8 mouse cellular contexts compared by ENCODE assay signal in the genomic region with DNA sequence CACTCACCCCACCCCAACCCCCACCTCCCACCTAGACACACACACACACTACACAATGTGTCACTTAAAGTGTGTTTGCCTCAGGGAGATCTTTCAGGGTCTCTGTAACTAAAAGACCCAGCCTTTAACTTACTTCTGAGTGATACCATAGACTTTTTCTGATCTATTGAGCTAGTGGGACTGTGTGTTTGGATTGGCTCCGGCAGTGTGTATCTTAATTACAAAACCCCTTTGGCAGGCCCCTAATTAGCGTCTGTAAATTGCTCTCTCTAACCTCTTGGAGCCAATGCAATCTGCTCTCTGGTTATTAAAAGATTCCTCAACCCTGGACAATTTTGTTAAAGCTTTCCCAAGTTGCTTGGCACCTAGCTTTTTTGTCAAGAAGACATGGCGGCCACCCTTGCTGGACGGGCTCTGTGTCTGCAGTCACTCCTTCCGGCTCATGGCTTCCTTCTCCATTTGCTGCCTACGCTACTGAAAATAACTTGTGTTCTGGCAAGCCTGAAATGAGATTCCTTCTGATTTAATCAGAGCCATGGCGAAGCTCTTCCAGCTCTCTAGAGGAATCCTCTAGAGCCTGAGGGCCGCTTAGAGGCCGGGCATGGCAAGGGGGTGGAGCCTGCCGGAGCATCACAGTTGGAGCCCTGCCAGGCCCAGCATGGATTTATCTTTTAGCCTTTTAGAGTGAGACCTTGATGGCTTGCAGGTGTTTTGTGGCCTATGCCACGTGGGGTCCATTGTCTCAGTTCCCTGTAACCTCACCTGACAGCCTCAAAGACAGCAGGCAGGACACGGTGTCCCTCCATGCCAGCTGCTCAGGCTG. TPM values are rescaled to one million over a fixed set of nuclear protein-coding genes. Genes with fewer than 3 reads are reported as not detected.
DNase-seq lines count a peak whose midpoint lies in the region; ATAC-seq and TF ChIP-seq lines count a peak whose summit lies in the region.

No protein-coding gene starts in this region.

- no peak overlapping the region for H3K4me2 ChIP-seq in limb, embryonic 14.5 days (replicated peaks; ENCODE audit: low read depth, low read length, severe bottlenecking)
- no peak overlapping the region for H3K4me2 ChIP-seq in hindbrain, embryonic 15.5 days

- H3K9me3 ChIP-seq in limb, embryonic 14.5 days (ENCODE audit: control insufficient read depth, low read length) = no peaks in the 10 kb centered on the region
- no peaks in the 10 kb centered on the region for H3K9me3 ChIP-seq in limb, embryonic 10.5 days (replicated peaks)
- no peaks in the 10 kb centered on the region for H3K9me3 ChIP-seq in hindbrain, embryonic 15.5 days

- no peak overlapping the region for H3K9ac ChIP-seq in limb, embryonic 14.5 days (ENCODE audit: low read depth, low read length, severe bottlenecking)
- H3K9ac ChIP-seq in hindbrain, embryonic 15.5 days = no peak overlapping the region

- H3K4me3 ChIP-seq in limb, embryonic 14.5 days (replicated peaks; ENCODE audit: low read length) = no peak overlapping the region
- H3K4me3 ChIP-seq in limb, embryonic 10.5 days = no peak overlapping the region
- H3K4me3 ChIP-seq in hindbrain, embryonic 15.5 days = no peak overlapping the region

- DNase-seq in cerebellum, adult 11-12 months = peak; percentile 29
- no peak for DNase-seq in cerebellum, adult 11 months
- peak; percentile 18 for DNase-seq in limb, embryonic 14.5 days (ENCODE audit: low spot score)
- no peak for DNase-seq in limb, embryonic 10.5 days (ENCODE audit: low spot score)
- DNase-seq in retina, embryonic 14.5 days (ENCODE audit: low spot score) = peak; percentile 55
- DNase-seq in urinary bladder, adult 18-20 months (ENCODE audit: low spot score in 2 of 2) = no peak
- no peak for DNase-seq in spleen, adult 12 weeks (ENCODE audit: low spot score)

- peaks cover 5% of the 10 kb centered on the region; the same call in 1 of the 2 replicates for H3K4me1 ChIP-seq in limb, embryonic 14.5 days (ENCODE audit: control insufficient read depth, insufficient read depth, low read length)
- peaks cover 17% of the 10 kb centered on the region for H3K4me1 ChIP-seq in limb, embryonic 10.5 days
- peaks cover 10% of the 10 kb centered on the region for H3K4me1 ChIP-seq in hindbrain, embryonic 15.5 days (replicated peaks)

- no peaks in the 10 kb centered on the region for H3K36me3 ChIP-seq in limb, embryonic 14.5 days (ENCODE audit: control insufficient read depth, insufficient read depth, low read length)
- H3K36me3 ChIP-seq in limb, embryonic 10.5 days = no peaks in the 10 kb centered on the region
- no peaks in the 10 kb centered on the region for H3K36me3 ChIP-seq in hindbrain, embryonic 15.5 days

- TF ChIP-seq POLR2A in limb, embryonic 14.5 days (IDR thresholded peaks at IDR 0.05; ENCODE audit: borderline replicate concordance, extremely low read depth, insufficient read depth, insufficient read length) = no peak

- ATAC-seq in limb, embryonic 14.5 days (ENCODE audit: low FRiP score, low read depth) = no peak
- ATAC-seq in hindbrain, embryonic 15.5 days (ENCODE audit: low FRiP score, low read depth) = peak; percentile 35; the same call in 1 of the 2 replicates

- WGBS in limb, embryonic 14.5 days = 37% methylated on average over 12 of the region's 12 CpGs
- WGBS in limb, embryonic 10.5 days = 68% methylated on average over 12 of the region's 12 CpGs
- 24% methylated on average over 12 of the region's 12 CpGs for WGBS in hindbrain, embryonic 15.5 days

- H3K27me3 ChIP-seq in limb, embryonic 14.5 days (ENCODE audit: control insufficient read depth, insufficient read depth, low read length) = no peaks in the 10 kb centered on the region
- no peaks in the 10 kb centered on the region for H3K27me3 ChIP-seq in limb, embryonic 10.5 days (ENCODE audit: low read depth, poor library complexity, severe bottlenecking)
- H3K27me3 ChIP-seq in hindbrain, embryonic 15.5 days = no peaks in the 10 kb centered on the region

- H3K27ac ChIP-seq in limb, embryonic 14.5 days (replicated peaks; ENCODE audit: low read depth, low read length) = no peak overlapping the region
- no peak overlapping the region for H3K27ac ChIP-seq in limb, embryonic 10.5 days
- peak overlapping the region; percentile 63 for H3K27ac ChIP-seq in hindbrain, embryonic 15.5 days (replicated peaks)

RNA-seq across cellular contexts. Expression of gene Ppp1r16b, which starts 46.9 kb away (rescaled TPM):
- polyA plus RNA-seq in limb, embryonic 14.5 days (2012; rRNA removed) = 1.1 and 1.4 TPM in 2 replicates
- polyA plus RNA-seq in limb, embryonic 14.5 days (2014; fragmentation: Nextera tagmentation; extraction: Ambion mirVana) = 3.9 and 4.1 TPM in 2 replicates
- polyA plus RNA-seq in limb, embryonic 10.5 days (2016; fragmentation: Nextera tagmentation; extraction: Ambion mirVana) = 4.4 TPM in 2 replicates
- polyA plus RNA-seq in hindbrain, embryonic 15.5 days (2015; fragmentation: Nextera tagmentation; extraction: Ambion mirVana) = 22.1 and 23.4 TPM in 2 replicates

RNA-seq across cellular contexts. Expression of gene Fam83d, which starts 55.8 kb away (rescaled TPM):
- polyA plus RNA-seq in limb, embryonic 14.5 days (2012; rRNA removed) = 38.5 and 48.6 TPM in 2 replicates
- 35.0 and 39.7 TPM in 2 replicates for polyA plus RNA-seq in limb, embryonic 14.5 days (2014; fragmentation: Nextera tagmentation; extraction: Ambion mirVana)
- 47.7 and 53.3 TPM in 2 replicates for polyA plus RNA-seq in limb, embryonic 10.5 days (2016; fragmentation: Nextera tagmentation; extraction: Ambion mirVana)
- polyA plus RNA-seq in hindbrain, embryonic 15.5 days (2015; fragmentation: Nextera tagmentation; extraction: Ambion mirVana) = 8.9 and 10.5 TPM in 2 replicates

Comparison
In these comparisons a context has a peak if more than half of its experiments do, and no peak if none do; other contexts are left out.
1. DNase-seq: peak in cerebellum, adult 11-12 months (single experiment), limb, embryonic 14.5 days (single experiment) and retina, embryonic 14.5 days (single experiment); none in cerebellum, adult 11 months (single experiment), limb, embryonic 10.5 days (single experiment), urinary bladder, adult 18-20 months (0 of 2) and spleen, adult 12 weeks (single experiment).